Mouse (Mus musculus): ENCODE data around the gene Nxn.

GRCm38 (mm10) chr11:76425749-76426148, 26.8 kb upstream of the Nxn start:
- TF ChIP-seq EP300 (IDR thresholded peaks at IDR 0.05) (no peak), CTCF (IDR thresholded peaks at IDR 0.05) (no peak)

Data from lung, postnatal 0 days (tissue).